Mouse (Mus musculus): ENCODE results near the gene Nfkbia.

The Nfkbia gene

DNA sequence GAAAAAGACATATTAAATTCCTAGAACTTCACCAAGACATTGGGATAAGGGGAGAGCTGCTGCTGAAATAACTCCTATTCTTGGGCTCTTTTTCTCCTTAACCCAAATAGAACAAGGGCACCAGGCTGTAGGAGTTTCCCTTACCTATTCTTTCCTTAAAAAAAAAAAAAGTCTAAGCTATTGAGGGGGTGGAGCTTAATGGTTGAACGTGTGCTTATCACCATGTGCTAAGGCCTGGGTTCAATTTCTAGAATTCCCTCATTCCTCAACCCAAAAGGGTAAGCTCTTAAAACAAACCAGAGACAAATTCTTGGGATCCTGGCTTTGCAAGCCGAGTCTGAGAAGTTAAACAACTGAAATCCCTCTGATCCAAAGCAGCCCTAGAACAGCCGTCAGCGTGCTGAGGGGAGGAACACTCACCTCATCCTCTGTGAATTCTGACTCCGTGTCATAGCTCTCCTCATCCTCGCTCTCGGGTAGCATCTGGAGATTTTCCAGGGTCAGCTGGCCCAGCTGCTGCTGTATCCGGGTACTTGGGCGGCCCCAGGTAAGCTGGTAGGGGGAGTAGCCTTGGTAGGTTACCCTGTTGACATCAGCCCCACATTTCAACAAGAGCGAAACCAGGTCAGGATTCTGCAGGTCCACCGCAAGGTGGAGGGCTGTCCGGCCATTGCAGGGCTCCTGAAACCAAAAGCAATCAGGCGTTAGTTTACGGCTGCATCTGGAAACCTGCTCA lies 2.3 kb downstream of the Nfkbia start:
- peak; percentile 15 to 30 for DNase-seq

DNA sequence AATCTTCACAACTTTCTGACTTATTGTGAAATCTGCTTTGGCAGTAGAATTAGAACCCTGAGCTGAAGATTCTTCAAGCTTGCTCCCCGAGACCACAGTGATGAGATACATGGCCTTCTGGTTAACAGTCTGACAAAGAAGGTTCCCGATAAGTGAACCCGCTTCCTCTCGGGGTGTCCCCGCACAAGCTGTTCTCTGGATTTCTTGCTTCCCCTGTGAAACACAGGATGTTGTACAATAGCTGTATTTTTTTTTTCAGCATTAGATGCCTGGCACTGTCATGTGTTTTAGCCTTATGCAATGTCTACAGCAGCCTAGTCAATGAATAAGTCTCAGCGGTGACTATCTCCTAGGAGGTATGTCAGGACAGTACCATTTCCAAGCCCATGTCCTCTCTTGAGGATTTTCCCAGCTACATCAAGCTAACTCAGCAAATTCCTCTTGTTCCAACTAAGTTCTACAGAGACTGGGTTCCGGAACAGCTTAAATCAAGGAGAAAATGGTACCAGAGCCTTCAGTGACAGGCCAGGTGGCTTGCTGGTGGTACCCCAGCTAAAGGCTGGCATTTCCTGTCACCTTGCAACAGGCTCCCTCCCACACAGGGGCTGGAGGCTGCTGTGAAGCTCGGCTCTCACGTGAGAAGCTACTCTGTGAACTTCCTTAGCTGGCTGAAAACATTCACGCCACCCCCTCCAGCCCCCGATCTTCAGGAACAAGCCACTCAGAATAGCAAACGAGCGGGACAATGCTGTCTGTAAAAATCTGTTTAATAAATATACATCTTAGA lies 3.6 kb downstream of the Nfkbia start:
- no peak for DNase-seq

DNA sequence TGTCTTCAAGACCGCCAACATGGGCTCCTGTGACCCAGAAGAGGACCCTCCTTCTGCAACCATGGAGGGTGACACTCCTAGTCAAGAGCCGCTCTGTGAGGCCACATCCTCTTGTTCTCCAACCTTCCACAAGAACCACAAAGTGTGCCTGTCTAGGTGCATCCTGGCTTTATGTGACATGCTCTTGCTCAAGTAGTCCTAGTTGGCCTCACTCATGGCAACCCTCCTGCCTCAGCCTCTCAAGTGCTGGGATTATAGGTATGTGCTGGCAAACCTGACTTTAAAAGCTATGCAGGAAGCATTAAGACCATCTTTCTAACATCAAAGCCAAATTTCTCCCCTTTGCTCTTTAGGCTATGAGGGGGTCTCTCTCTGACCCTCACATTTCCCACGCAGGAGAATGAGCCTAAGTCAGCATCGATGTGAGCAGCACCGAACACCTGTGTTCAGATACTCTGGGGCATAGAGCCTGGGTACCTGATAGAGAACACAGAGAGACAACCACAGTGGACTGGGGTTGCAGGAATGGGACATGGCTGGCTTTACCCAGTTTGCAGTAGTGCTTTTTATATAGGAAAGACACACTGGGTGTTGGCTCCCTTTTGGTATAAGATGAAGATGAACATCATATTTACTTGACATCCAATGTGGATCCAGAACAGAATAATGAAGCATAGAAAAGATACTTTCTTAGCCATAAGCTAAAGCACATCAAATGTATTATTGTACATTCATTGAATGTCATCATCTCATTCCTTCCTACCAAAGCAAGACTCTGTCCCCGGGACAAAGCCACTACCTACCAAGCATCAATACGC lies 4.4 kb downstream of the Nfkbia start:
- DNase-seq: no peak

DNA sequence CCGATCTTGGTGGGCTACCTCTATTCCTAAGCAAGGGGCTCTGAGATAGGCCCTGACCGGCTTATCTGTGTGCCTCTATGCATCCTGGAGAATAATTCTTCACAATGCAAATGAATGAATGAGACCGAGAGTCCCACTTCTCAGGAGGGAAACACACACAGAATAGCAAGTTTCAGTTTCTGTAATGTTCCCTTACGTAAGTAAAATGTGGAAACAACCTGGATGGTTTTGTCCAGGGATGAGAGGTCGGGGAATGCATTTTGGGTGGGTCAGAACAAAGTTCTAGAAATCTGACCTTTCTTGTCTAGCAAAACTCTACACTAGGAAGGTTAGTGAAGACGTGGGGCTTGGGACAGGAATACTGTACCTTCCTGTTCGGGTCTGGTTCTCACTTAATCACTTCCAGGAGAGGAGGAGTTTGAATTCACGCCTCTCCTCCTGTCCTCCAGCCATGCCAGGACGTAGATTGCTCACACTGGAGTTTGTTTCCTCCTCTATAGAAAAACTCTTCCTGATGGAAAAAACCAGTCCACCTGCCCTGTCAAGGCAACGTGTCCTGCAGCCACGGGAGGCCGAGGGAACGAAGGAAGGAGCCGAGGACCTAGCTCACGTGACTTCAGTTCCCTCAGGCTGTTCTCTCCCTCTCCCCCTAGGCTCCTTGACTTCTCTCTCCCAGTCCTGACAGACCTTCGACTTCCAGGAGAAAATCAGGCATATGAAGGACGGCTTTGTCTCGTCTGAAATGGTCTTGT lies 5.3 kb downstream of the Nfkbia start:
- DNase-seq: no peak

DNA sequence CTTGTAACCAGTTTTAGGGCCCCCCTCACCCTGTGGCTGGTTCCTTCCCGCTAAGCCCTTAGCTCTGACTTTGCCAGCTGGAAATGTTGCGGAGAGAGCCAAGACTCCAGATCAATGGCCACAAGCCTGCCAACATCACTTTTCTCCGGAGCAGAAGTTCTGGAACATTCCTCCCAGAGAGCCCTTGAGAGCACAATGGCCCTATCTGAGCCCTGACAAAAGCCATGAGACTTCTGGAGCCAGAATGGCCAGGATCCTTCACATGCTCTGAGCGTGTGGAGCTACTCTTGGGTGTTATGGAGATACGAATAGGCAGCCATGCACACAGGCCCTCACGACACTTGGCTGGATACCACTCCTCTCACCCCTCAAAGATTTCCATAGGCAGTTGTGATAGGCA lies 7.6 kb downstream of the Nfkbia start:
- DNase-seq: peak in 1 of 2 experiments; percentile 31

DNA sequence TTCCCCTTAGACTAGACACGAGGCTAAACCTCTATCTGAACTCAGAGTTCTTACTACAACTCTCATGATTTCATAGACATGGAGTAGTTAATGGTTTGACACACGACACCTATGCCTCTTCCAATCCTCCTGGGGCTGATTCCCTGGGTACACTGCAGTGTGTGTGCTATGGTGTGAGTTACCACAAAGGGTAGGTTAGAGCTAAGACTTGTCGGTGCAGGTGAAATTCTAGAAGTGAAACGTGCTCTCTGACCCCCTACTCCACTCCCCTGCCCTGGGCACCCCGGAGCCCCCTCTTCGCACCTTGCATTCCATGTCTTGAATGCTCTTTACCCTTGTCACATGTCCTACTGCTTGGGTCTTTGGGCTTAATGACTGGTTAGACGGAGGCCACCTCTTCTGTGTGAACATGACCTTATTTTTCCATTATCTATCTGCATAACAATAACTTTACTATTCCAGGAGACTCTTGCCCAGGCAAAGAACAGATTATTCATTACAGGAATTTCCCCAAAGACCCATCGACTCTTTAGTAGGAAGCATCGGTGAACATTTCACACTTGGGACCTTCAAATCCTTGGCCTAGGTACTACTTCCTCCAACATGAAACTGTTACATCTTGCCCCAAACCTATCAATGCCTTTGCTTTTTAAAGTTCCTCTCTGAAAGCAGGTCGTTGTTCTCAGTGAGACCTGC lies 8.2 kb downstream of the Nfkbia start:
- DNase-seq: no peak

DNA sequence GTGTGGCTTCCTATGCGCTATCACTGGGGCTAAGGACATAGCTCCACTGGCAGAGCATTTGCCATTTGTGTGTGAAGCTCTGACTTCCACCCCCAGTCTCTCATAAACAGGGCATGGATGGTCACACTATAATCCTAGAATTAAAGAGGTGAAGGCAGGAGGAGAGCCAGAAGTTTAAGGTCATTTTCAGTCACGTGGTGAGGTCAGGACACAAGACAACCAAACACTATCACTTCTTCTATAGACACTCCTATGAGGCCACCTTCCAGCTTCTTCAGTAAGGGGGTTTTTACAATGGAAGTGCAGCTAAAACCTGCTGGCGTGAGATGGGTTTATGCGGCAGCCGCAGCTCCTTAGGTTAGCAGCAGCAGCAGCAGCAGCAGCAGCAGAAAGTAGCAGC lies 8.9 kb downstream of the Nfkbia start:
- DNase-seq: no peak

DNA sequence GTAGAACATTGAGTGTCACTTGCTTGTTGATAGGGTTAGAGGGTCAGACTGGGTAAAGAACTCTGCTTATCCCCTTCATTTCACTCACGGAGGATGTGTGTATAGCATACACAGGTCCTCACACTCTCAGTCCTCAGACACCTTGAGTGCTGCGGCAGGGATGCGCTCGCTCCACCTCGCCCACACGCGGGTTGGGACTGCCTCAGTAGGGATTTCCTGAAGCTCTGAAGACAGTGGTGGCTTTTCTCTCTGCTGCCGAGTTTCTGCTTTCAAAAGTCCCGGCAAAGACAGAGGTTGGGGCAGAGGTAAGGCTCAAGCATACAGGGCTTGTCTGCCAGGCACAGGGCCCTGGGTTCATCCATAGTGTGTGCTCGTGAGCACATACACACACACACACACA lies 9.7 kb downstream of the Nfkbia start:
- DNase-seq: no peak

DNA sequence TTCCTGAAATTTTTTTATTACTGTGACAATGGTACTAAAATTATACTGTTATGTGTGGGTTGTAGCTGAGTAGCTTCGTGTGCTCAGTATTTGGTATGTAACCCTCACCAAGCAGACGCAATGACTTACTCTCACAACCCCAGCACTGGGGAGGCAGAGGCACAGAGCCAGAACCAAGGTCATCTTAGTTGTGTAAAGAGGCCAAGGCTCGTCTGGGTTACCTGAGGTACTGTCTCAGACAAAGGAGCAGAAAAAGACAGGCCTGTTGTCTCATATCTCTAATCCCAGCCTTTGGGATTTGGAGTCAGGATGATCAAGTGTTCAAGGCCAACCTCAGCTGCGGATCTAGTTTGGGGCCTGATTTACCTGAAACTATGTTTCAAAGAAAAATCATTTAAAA lies 10.7 kb downstream of the Nfkbia start:
- DNase-seq: no peak

DNA sequence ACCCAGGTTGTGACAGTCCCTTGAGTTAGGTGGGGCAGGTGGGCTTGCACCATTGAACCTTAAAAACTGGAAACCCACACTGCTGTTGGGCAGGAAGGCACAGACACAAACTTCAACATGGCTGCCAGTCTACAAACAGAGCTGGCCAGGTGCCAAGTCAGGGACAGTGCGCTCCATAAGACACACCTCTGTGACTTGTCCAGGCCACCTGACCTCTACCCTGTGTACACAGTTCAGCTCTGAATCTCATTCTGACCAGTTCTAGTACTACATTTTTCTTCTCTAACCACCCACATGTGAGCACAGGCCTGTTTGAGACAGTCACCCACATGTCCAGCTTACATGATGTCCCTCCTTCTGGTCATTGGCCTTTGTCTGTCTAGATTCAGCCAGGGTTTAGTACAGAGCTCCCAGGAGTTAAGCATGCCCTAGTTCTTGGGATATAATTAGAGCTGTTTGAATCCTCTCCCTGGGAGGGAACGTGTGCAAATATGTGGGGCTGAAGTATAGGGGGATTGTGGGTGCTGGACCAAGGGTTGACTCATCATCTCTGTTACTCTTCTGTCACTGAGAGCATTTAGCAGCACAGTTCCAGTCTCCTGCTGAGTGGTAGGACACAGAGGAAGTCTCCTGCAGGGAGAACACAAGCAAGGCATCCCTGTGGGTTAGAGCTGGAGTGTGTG lies 11.8 kb downstream of the Nfkbia start:
- DNase-seq: no peak

DNA sequence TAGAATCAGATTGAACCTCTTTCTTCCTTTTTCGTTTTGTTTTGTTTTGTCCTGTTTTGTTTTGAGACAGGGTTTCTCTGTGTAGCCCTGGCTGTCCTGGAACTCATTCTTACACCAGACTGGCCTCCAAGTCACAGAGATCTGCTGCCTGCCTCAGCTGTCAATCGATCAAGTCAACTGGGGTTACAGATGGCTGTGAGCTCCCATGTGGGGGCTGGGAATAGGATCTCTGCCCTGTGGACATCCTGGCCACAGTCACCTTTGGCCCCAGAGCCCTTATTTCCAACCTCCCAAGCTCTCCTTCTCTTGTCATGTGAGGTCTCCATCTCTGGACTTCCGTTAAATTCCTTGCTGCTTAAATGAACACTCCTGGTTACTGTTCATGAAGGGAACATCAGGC lies 13.5 kb downstream of the Nfkbia start:
- DNase-seq: no peak

DNA sequence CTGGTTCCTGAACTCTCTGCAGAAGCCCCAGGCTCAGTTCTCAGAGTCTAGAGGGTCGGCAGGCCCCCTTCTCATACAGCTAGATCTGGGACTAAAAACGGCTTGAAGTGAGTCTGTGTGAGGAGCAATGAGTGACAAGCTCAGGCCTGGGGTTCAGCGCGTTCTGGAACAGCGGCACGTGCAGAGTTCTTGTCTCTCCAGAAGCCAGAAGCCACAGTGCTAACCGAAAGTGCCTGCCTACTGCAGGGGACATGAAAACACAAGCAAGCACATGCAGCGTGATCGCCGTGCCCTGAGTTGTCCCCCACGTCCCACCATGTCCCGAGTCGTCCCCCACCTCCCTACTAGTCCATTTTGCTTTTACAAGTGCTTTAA lies 18.3 kb downstream of the Nfkbia start:
- no peak for DNase-seq

DNA sequence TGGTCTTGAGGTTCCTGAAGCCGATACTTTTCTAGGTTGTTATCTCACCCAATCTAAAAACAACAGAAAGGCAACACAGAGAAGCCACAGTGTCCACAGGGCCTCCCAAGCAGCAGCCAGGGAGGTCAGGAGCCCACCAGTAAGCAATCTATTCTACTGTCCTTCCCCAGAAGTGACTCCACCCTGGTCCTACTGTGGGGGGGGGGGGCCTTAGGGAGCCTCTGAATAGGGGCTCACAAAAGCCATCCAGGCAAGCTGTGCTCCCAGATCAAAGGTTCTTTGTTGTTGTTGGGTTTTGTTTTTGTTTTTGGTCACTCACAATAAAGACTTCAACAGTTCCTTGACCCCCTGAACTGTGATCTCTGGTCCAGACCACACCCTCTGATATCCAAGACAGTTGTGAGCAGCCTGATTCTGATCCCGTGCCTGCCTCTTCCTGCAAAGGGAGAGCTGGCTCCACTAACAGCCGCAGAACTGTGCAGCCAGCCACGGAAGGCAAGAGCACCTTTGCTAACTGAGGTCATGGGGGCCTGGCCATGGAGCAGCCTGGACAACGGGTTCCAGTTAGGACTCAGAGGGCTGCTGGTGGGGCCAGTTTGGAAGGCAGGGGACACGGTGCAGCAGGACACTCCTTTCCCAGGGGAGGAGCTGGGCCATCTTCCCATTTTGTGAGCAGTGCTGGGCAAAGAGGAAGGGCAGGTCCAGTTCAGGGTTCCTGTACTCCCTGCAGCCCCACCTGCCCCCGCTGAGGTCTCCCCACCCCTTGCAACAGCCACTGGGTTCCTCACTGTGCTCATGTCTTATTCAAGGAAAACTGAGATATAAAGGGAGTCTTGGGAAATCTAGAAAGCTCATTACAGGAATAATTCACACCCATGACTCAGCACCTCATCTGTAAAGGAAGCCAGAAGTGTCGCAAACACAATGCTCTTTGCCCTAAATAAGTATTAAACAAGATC lies 18.9 kb downstream of the Nfkbia start:
- peak in 1 of 2 experiments; percentile 40 for DNase-seq

DNA sequence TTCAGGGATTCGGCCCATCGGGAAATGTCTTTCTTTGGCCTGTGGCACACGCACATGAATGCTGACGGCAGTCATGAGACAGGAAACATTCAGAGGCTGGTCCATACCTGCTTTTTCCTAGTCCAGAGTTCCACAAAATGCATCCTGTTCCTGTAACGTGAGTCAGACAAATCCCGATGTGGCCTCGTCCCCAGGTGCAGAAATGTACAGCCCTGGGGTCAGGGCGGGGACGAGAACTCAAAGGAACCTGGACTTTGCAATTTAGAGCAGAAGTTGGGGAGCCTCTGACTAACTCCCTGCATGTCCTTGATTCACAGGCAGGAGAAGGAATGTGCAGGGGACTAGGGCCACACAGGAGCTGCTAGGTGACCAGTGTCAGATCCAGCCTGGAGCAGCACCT lies 21.1 kb downstream of the Nfkbia start:
- no peak for DNase-seq

DNA sequence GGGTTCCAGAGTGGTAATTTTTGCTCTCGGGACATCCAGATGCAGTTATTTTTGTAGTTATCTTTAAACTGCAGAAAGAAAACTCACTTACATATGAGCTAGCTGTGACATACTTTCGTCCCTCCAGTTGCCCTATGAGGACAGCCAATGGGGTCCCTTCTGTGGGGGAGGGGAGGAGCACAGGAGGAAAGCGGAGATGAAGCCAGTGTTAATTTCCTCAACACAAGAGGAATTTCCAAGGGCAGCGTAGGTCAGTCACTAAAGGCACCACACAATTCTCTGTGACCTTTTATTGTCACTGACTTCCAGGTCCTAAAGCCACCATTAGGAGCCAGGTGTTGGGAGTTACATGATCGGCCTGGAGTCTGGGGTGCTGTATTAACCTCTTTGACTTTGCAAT lies 22.0 kb downstream of the Nfkbia start:
- no peak for DNase-seq

DNA sequence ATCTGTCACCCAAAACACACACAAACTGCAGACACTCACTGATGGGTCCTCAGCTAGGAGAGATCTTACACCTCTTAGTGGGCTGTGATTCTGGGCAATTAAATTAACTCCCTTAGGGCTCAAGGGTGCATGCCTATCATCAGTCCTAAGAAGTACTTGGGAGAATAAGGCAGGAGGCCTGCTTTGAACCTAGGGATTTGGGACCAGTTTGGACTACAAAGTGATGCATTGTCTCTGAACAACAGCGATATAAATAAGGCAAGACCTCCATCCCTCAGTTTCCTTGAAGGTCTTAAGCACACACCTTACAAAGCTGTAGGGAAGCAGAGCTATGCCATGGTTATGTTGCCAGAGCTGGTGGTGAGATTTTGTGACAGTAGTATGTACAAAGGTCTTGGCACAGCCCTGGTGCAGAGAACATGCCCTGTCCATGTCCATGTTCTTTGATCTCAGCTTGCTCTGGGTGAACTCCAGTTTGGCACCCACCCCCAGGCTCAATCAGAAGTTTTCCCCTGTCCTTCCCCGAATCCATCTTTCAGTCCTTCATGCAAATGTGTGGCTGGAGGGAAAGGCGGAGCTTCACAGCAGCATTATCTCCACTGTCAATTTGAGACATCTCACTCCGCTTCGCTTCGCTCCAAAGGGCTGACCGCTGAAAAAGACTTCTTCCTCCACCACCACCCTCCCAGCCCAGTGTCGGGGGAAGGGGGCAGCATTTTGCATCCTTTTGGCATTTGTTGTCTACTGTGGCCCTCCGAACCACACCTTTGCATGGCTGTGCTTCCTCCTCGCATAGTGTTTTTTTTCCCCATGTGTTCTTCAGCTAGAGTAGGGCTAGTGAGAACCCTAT lies 24.9 kb downstream of the Nfkbia start:
- peak in 1 of 2 experiments; percentile 24 for DNase-seq

DNA sequence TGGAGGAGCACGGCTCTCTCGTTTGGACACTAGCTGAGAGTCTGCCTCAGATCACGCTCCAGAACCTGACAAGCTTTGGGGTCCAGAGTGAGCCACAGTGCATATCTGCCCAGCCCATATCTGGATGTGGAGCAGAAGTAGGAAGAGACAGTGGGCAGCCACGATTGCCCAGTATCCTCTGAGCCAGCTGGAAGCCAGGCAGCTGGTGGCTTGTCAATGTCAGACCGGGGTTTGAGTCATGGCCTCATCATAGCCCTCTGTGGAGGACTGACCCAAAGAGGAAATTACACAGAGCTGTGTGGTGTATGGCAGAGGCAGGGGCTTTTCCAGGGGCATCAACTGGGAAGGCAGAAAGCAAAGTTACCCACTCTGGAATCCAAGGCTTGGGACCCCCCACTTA lies 25.6 kb downstream of the Nfkbia start:
- peak in 1 of 2 experiments; percentile 25 for DNase-seq

DNA sequence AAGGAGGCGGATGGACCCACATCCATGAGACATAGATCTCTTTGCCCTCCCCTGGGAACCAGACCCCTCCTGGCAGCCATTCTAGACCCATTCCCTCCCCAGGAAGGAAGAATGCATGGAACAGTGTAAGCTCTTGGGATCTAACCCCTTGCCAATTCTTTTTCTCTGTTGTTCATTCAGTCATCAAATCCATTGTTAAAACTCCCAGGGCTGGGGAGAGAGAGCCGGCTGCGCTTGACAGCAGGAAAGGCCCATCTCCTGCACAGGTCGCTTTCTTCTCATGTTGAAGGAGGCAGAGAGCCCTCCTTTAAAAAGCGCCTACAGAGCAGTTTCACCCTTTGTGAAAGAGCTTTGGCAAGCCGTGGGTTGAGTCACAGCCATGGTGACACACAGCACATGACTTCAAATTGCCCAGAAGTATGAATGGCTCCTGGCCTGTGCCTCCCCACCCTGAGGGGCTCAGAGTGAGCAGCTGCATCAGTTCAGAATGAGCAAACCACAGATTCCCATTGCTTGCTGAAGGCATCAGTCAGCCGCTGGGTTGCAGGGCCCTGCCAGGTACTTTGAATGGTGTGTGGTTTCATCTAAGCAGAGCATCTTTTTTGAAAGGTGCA lies 26.3 kb downstream of the Nfkbia start:
- DNase-seq: peak; percentile 56 to 57
